In genomic region chr1:157888573-157888972, GRCm38 (mm10) we compare ENCODE assay signal across 15 mouse cellular contexts.
A peak's percentile ranks its signal among the peaks of the same experiment; 100 is the strongest.
DNase-seq lines count a peak whose midpoint lies in the region; ATAC-seq and TF ChIP-seq lines count a peak whose summit lies in the region.
"Had no signal": no experiment of that assay in that cellular context is flagged by ENCODE, and none has a peak within 500 bp of the region (broad histone marks: within the 10 kb centered on the region; RNA-seq: fewer than 3 reads in every experiment).

No protein-coding gene starts in this region.

- H3K4me1 ChIP-seq in megakaryocyte, embryonic 14.5 days: no peaks in the 10 kb centered on the region
- H3K4me1 ChIP-seq: heart, embryonic 15.5 days; lung, embryonic 15.5 days had no signal

- intact Hi-C loops in left cerebral cortex, postnatal 14 days (cut with DNase I): no loop called here
- intact Hi-C loops in gastrocnemius, adult 2 months (cut with DNase I): no loop called here

- peak overlapping the region; percentile 77 for H3K27ac ChIP-seq in layer of hippocampus, adult 2 months
- no peak overlapping the region for H3K27ac ChIP-seq in gastrocnemius, adult 2 months
- H3K27ac ChIP-seq: embryonic facial prominence, embryonic 10.5 days; heart, embryonic 15.5 days; lung, embryonic 15.5 days; midbrain, embryonic 10.5 days had no signal

- H3K9me3 ChIP-seq in megakaryocyte, embryonic 14.5 days: peaks cover 27% of the 10 kb centered on the region
- H3K9me3 ChIP-seq: embryonic facial prominence, embryonic 10.5 days; heart, embryonic 15.5 days; lung, embryonic 15.5 days; midbrain, embryonic 10.5 days had no signal

- no peaks in the 10 kb centered on the region for H3K27me3 ChIP-seq in megakaryocyte, embryonic 14.5 days (replicated peaks)
- H3K27me3 ChIP-seq: heart, embryonic 15.5 days; lung, embryonic 15.5 days had no signal

- H3K4me3 ChIP-seq in megakaryocyte, embryonic 14.5 days (replicated peaks): peak overlapping the region; percentile 36
- no peak overlapping the region for H3K4me3 ChIP-seq in layer of hippocampus, adult 2 months
- H3K4me3 ChIP-seq in gastrocnemius, adult 2 months: no peak overlapping the region
- H3K4me3 ChIP-seq: embryonic facial prominence, embryonic 10.5 days; heart, embryonic 15.5 days; lung, embryonic 15.5 days; midbrain, embryonic 10.5 days; myocyte had no signal

- no peak for ATAC-seq in megakaryocyte, adult 5-6 weeks (ENCODE audit: poor library complexity, severe bottlenecking)
- ATAC-seq: activated CD4-positive, CD25-positive, alpha-beta regulatory T cell, adult 4 months had no signal

- no peak for TF ChIP-seq CTCF in layer of hippocampus, adult 2 months (conservative IDR thresholded peaks at IDR 0.05)
- TF ChIP-seq CTCF in gastrocnemius, adult 2 months (IDR thresholded peaks at IDR 0.05): no peak

- peak; percentile 44 to 81 for DNase-seq in layer of hippocampus, adult 2 months (ENCODE audit: low spot score in 2 of 2)
- peak; percentile 36 to 84 for DNase-seq in left cerebral cortex, postnatal 14 days (ENCODE audit: low spot score in 2 of 2)
- DNase-seq in cerebellum, postnatal 10 days: no peak
- no peak for DNase-seq in gastrocnemius, adult 2 months
- no peak for DNase-seq in thymus, adult 18-20 months
- DNase-seq: cerebellum, postnatal 14 days; thymus, postnatal 14 days had no signal

- H3K36me3 ChIP-seq in megakaryocyte, embryonic 14.5 days (replicated peaks; ENCODE audit: low read length): no peaks in the 10 kb centered on the region
- H3K36me3 ChIP-seq: embryonic facial prominence, embryonic 10.5 days; heart, embryonic 15.5 days; lung, embryonic 15.5 days; midbrain, embryonic 10.5 days had no signal

Comparison
In these comparisons a context has a peak if more than half of its experiments do, and no peak if none do; other contexts are left out.
1. DNase-seq: peak in layer of hippocampus, adult 2 months (2 of 2) and left cerebral cortex, postnatal 14 days (2 of 2); none in cerebellum, postnatal 10 days (0 of 2), gastrocnemius, adult 2 months (single experiment) and thymus, adult 18-20 months (0 of 2).